Comparison of ENCODE assay signal across 18 mouse cellular contexts in genomic region chr8:46421515-46421914, GRCm38 (mm10). TPM values are rescaled to one million over a fixed set of nuclear protein-coding genes. Genes with fewer than 3 reads are reported as not detected.
DNase-seq lines count a peak whose midpoint lies in the region; ATAC-seq and TF ChIP-seq lines count a peak whose summit lies in the region.
"Had no signal": no experiment of that assay in that cellular context is flagged by ENCODE, and none has a peak within 500 bp of the region (broad histone marks: within the 10 kb centered on the region; RNA-seq: fewer than 3 reads in every experiment).

No protein-coding gene starts in this region.

- H3K9ac ChIP-seq in heart, postnatal 0 days (replicated peaks; ENCODE audit: low read depth, low read length) = no peak overlapping the region
- no peak overlapping the region for H3K9ac ChIP-seq in forebrain, embryonic 13.5 days
- H3K9ac ChIP-seq: embryonic facial prominence, embryonic 12.5 days; limb, embryonic 12.5 days; liver, embryonic 13.5 days; midbrain, embryonic 12.5 days had no signal

- H3K4me2 ChIP-seq in heart, postnatal 0 days (ENCODE audit: low read depth, low read length) = no peak overlapping the region
- no peak overlapping the region for H3K4me2 ChIP-seq in forebrain, embryonic 13.5 days
- H3K4me2 ChIP-seq: embryonic facial prominence, embryonic 12.5 days; limb, embryonic 12.5 days; liver, embryonic 13.5 days; midbrain, embryonic 12.5 days had no signal

- WGBS in heart, postnatal 0 days = 18% methylated on average over 6 of the region's 6 CpGs
- 84% methylated on average over 6 of the region's 6 CpGs for WGBS in forebrain, embryonic 13.5 days

- peak; percentile 94 for TF ChIP-seq EP300 in heart, postnatal 0 days (IDR thresholded peaks at IDR 0.05; ENCODE audit: low read depth)

- peak; percentile 33 for DNase-seq in gastrocnemius, adult 18-20 months (ENCODE audit: low spot score)
- DNase-seq in gastrocnemius, postnatal 10 days = no peak
- DNase-seq in heart, adult 9 months (ENCODE audit: low spot score in 2 of 2) = peak; percentile 24 to 31
- DNase-seq in heart, postnatal 0 days (ENCODE audit: low spot score) = peak; percentile 94
- peak; percentile 39 for DNase-seq in lung, postnatal 36 days
- no peak for DNase-seq in adrenal gland, postnatal 36 days
- no peak for DNase-seq in natural killer cell, adult 2 months (ENCODE audit: low spot score in 2 of 2)
- DNase-seq: adrenal gland, postnatal 25 days; cerebellum, postnatal 14 days; gastrocnemius, postnatal 14 days; kidney, adult 2 months; kidney, postnatal 25 days; liver, embryonic 13.5 days had no signal

- ATAC-seq in heart, postnatal 0 days (ENCODE audit: insufficient read depth, low read depth) = peak; percentile 95
- ATAC-seq in forebrain, embryonic 13.5 days = no peak

- no peak for TF ChIP-seq CTCF in heart, postnatal 0 days (IDR thresholded peaks at IDR 0.05; ENCODE audit: low read depth)

- H3K9me3 ChIP-seq in heart, postnatal 0 days (replicated peaks; ENCODE audit: control insufficient read depth, low read length) = no peaks in the 10 kb centered on the region
- no peaks in the 10 kb centered on the region for H3K9me3 ChIP-seq in forebrain, embryonic 13.5 days (replicated peaks)
- H3K9me3 ChIP-seq: embryonic facial prominence, embryonic 12.5 days; limb, embryonic 12.5 days; liver, embryonic 13.5 days; midbrain, embryonic 12.5 days had no signal

- H3K27ac ChIP-seq in heart, postnatal 0 days (ENCODE audit: low read depth) = peak overlapping the region; percentile 66
- H3K27ac ChIP-seq in forebrain, embryonic 13.5 days = no peak overlapping the region
- H3K27ac ChIP-seq: embryonic facial prominence, embryonic 12.5 days; limb, embryonic 12.5 days; liver, embryonic 13.5 days; macrophage; midbrain, embryonic 12.5 days had no signal

- no peaks in the 10 kb centered on the region for H3K36me3 ChIP-seq in heart, postnatal 0 days (replicated peaks; ENCODE audit: control insufficient read depth, insufficient read depth, low read length)
- no peaks in the 10 kb centered on the region for H3K36me3 ChIP-seq in forebrain, embryonic 13.5 days (ENCODE audit: poor library complexity, severe bottlenecking)
- H3K36me3 ChIP-seq: embryonic facial prominence, embryonic 12.5 days; limb, embryonic 12.5 days; liver, embryonic 13.5 days; midbrain, embryonic 12.5 days had no signal

- no peaks in the 10 kb centered on the region for H3K27me3 ChIP-seq in heart, postnatal 0 days (ENCODE audit: control insufficient read depth, insufficient read depth, low read length)
- no peaks in the 10 kb centered on the region for H3K27me3 ChIP-seq in forebrain, embryonic 13.5 days
- H3K27me3 ChIP-seq: embryonic facial prominence, embryonic 12.5 days; limb, embryonic 12.5 days; liver, embryonic 13.5 days; midbrain, embryonic 12.5 days had no signal

- no peak overlapping the region for H3K4me3 ChIP-seq in heart, postnatal 0 days (ENCODE audit: low read depth, low read length)
- H3K4me3 ChIP-seq in forebrain, embryonic 13.5 days = no peak overlapping the region
- H3K4me3 ChIP-seq: embryonic facial prominence, embryonic 12.5 days; limb, embryonic 12.5 days; liver, embryonic 13.5 days; midbrain, embryonic 12.5 days had no signal

- H3K4me1 ChIP-seq in heart, postnatal 0 days (ENCODE audit: control insufficient read depth, insufficient read depth) = peaks cover 7% of the 10 kb centered on the region
- no peaks in the 10 kb centered on the region for H3K4me1 ChIP-seq in forebrain, embryonic 13.5 days
- H3K4me1 ChIP-seq: limb, embryonic 12.5 days; liver, embryonic 13.5 days; midbrain, embryonic 12.5 days had no signal

RNA-seq across cellular contexts. Expression of gene Acsl1, which starts 49.3 kb away (rescaled TPM):
- total RNA-seq in gastrocnemius, adult 18-20 months (2021) = 100 to 1,000 TPM; 270 to 281 TPM
- total RNA-seq in gastrocnemius, postnatal 10 days (2021) = 100 to 1,000 TPM; 230 to 244 TPM
- 275 and 297 TPM in 2 replicates for total RNA-seq in heart, postnatal 0 days (2014; rRNA removed; ENCODE audit: low replicate concordance)
- polyA plus RNA-seq in heart, postnatal 0 days (2015; fragmentation: Nextera tagmentation; extraction: Ambion mirVana) = 271 and 291 TPM in 2 replicates
- total RNA-seq in adrenal gland, postnatal 36 days (2021) = 100 to 1,000 TPM; 398 to 483 TPM
- polyA plus RNA-seq in forebrain, embryonic 13.5 days (2015; fragmentation: Nextera tagmentation; extraction: Ambion mirVana) = 5.8 and 6.7 TPM in 2 replicates

Comparison
In these comparisons a context has a peak if more than half of its experiments do, and no peak if none do; other contexts are left out.
1. DNase-seq: peak in gastrocnemius, adult 18-20 months (single experiment), heart, adult 9 months (2 of 2), heart, postnatal 0 days (single experiment) and lung, postnatal 36 days (single experiment); none in gastrocnemius, postnatal 10 days (single experiment), adrenal gland, postnatal 36 days (0 of 2) and natural killer cell, adult 2 months (0 of 2).